Mouse (Mus musculus): ENCODE data around the gene Idua.
"Not testable (repeated sequence)": the region's sequence is repeated elsewhere in the genome, so short reads cannot be mapped to it uniquely, and the experiment has no call there.

Idua gene

GRCm38 (mm10) chr5:108659698-108660631 is at the start of gene Idua:
Idua (plus strand) TSS chr5:108660331.
- no peak for DNase-seq (ENCODE audit: low read depth, low spot score)

GRCm38 (mm10) chr5:108610426-108610825 is 49.7 kb upstream of the Idua start:
- no peak for DNase-seq (ENCODE audit: low read depth, low spot score)

GRCm38 (mm10) chr5:108621870-108622269 is 38.3 kb upstream of the Idua start:
- no peak for DNase-seq (ENCODE audit: low read depth, low spot score)

- DNase-seq (ENCODE audit: low read depth, low spot score), result no peak
Measured at GRCm38 (mm10) chr5:108626050-108626660, 34.0 kb upstream of the Idua start.

GRCm38 (mm10) chr5:108628891-108629633 is 31.1 kb upstream of the Idua start:
- no peak for DNase-seq (ENCODE audit: low read depth, low spot score)

GRCm38 (mm10) chr5:108629634-108630483 is 30.3 kb upstream of the Idua start, which contains the start of the genes Gak and Tmem175:
Gak (minus strand) TSS chr5:108629755.
Tmem175 (plus strand) TSS chr5:108629770.
- DNase-seq (ENCODE audit: low read depth, low spot score), result peak; percentile 90

- no peak for DNase-seq (ENCODE audit: low read depth, low spot score)
Measured at GRCm38 (mm10) chr5:108633676-108634075, 26.5 kb upstream of the Idua start.

GRCm38 (mm10) chr5:108634088-108634487 is 26.0 kb upstream of the Idua start:
- not testable (repeated sequence) for DNase-seq (ENCODE audit: low read depth, low spot score)

- DNase-seq (ENCODE audit: low read depth, low spot score), result no peak
Measured at GRCm38 (mm10) chr5:108636172-108636571, 24.0 kb upstream of the Idua start.

GRCm38 (mm10) chr5:108643674-108644073 is 16.5 kb upstream of the Idua start:
- no peak for DNase-seq (ENCODE audit: low read depth, low spot score)

GRCm38 (mm10) chr5:108645651-108646342 is 14.3 kb upstream of the Idua start:
- DNase-seq (ENCODE audit: low read depth, low spot score), result no peak

- DNase-seq (ENCODE audit: low read depth, low spot score), result no peak
Measured at GRCm38 (mm10) chr5:108646343-108646660, 13.8 kb upstream of the Idua start.

- no peak for DNase-seq (ENCODE audit: low read depth, low spot score)
Measured at GRCm38 (mm10) chr5:108647311-108647710, 12.8 kb upstream of the Idua start.

- DNase-seq (ENCODE audit: low read depth, low spot score), result no peak
Measured at GRCm38 (mm10) chr5:108647820-108648465, 12.2 kb upstream of the Idua start.

- DNase-seq (ENCODE audit: low read depth, low spot score), result no peak
Measured at GRCm38 (mm10) chr5:108648937-108649576, 11.1 kb upstream of the Idua start.

GRCm38 (mm10) chr5:108650341-108650740 is 9.8 kb upstream of the Idua start:
- no peak for DNase-seq (ENCODE audit: low read depth, low spot score)

- DNase-seq (ENCODE audit: low read depth, low spot score), result no peak
Measured at GRCm38 (mm10) chr5:108651136-108651720, 8.9 kb upstream of the Idua start.

- peak; percentile 58 for DNase-seq (ENCODE audit: low read depth, low spot score)
Measured at GRCm38 (mm10) chr5:108651823-108652222, 8.3 kb upstream of the Idua start.

- no peak for DNase-seq (ENCODE audit: low read depth, low spot score)
Measured at GRCm38 (mm10) chr5:108653341-108653740, 6.8 kb upstream of the Idua start.

Data from retina, postnatal 7 days (tissue).